Mouse (Mus musculus) kidney, postnatal 25 days (tissue): ENCODE results near the gene Pter.
A peak's percentile ranks its signal among the peaks of the same experiment; 100 is the strongest.

Experiments used
- DNase-seq, 2 experiments: peaks; one replicate each; pipeline ENCODE4 v3.0.0; 2021; ENCODE audit warnings: mixed read lengths in 2 of 2

Pter gene

GRCm38 (mm10) chr2:13009261-13009972 is 85.6 kb downstream of the Pter start:
- DNase-seq, result peak in 1 of 2 experiments; percentile 6

- DNase-seq, result peak; percentile 4 to 46
These were observed 86.2 kb downstream of the Pter start for GRCm38 (mm10) chr2:13010030-13010459.

- DNase-seq, result peak; percentile 35 to 61
These were observed 86.9 kb downstream of the Pter start for GRCm38 (mm10) chr2:13010460-13011341.

GRCm38 (mm10) chr2:13011472-13011871 is 87.6 kb downstream of the Pter start, which contains the start of gene C1ql3:
Gene C1ql3, minus strand, starts transcription at chr2:13011806.
- DNase-seq, result peak in 1 of 2 experiments; percentile 39

GRCm38 (mm10) chr2:13011973-13012372 is 88.1 kb downstream of the Pter start:
- no peak for DNase-seq

GRCm38 (mm10) chr2:13018382-13018781 is 94.5 kb downstream of the Pter start:
- no peak for DNase-seq

GRCm38 (mm10) chr2:13018861-13019260 is 95.0 kb downstream of the Pter start:
- DNase-seq, result no peak

GRCm38 (mm10) chr2:13038772-13039171 is 114.9 kb downstream of the Pter start:
- no peak for DNase-seq

GRCm38 (mm10) chr2:13039785-13040184 is 115.9 kb downstream of the Pter start:
- DNase-seq, result no peak

- DNase-seq, result no peak
These were observed 120.7 kb downstream of the Pter start for GRCm38 (mm10) chr2:13044555-13044954.

GRCm38 (mm10) chr2:13048649-13049048 is 124.8 kb downstream of the Pter start:
- DNase-seq, result no peak
